Mouse (Mus musculus) CD4-positive helper T cell, adult 2 months (primary cell): Measurements from ENCODE around the gene Trpm3.

Experiments used
- DNase-seq: peaks from one replicate; pipeline ENCODE4 v3.0.0-alpha.2; 2012; ENCODE audit warnings: low read depth, missing footprints, low spot score

The Trpm3 gene

GRCm38 (mm10) chr19:22739240-22739639 lies 600.4 kb downstream of the Trpm3 start:
- DNase-seq: no peak

- no peak for DNase-seq
Measured at GRCm38 (mm10) chr19:22753311-22753809, 614.5 kb downstream of the Trpm3 start.

- DNase-seq: no peak
Measured at GRCm38 (mm10) chr19:22754071-22754470, 615.2 kb downstream of the Trpm3 start.

GRCm38 (mm10) chr19:22754498-22754897 lies 615.7 kb downstream of the Trpm3 start:
- DNase-seq: no peak

GRCm38 (mm10) chr19:22758496-22758895 lies 619.6 kb downstream of the Trpm3 start:
- DNase-seq: no peak

- no peak for DNase-seq
Measured at GRCm38 (mm10) chr19:22768242-22768641, 629.4 kb downstream of the Trpm3 start.

GRCm38 (mm10) chr19:22775191-22775695 lies 636.4 kb downstream of the Trpm3 start:
- DNase-seq: no peak

- no peak for DNase-seq
Measured at GRCm38 (mm10) chr19:22780192-22780843, 641.5 kb downstream of the Trpm3 start.

GRCm38 (mm10) chr19:22781579-22781978 lies 642.7 kb downstream of the Trpm3 start:
- DNase-seq: no peak

- DNase-seq: no peak
Measured at GRCm38 (mm10) chr19:22783745-22784144, 644.9 kb downstream of the Trpm3 start.

- DNase-seq: no peak
Measured at GRCm38 (mm10) chr19:22789753-22790152, 650.9 kb downstream of the Trpm3 start.

- DNase-seq: peak; percentile 2
Measured at GRCm38 (mm10) chr19:22796996-22797395, 658.1 kb downstream of the Trpm3 start.

- no peak for DNase-seq
Measured at GRCm38 (mm10) chr19:22800471-22800870, 661.6 kb downstream of the Trpm3 start.

GRCm38 (mm10) chr19:22803396-22803795 lies 664.5 kb downstream of the Trpm3 start:
- no peak for DNase-seq

GRCm38 (mm10) chr19:22804311-22804710 lies 665.5 kb downstream of the Trpm3 start:
- no peak for DNase-seq

- no peak for DNase-seq
Measured at GRCm38 (mm10) chr19:22810247-22810646, 671.4 kb downstream of the Trpm3 start.

- no peak for DNase-seq
Measured at GRCm38 (mm10) chr19:22821741-22822140, 682.9 kb downstream of the Trpm3 start.

- DNase-seq: no peak
Measured at GRCm38 (mm10) chr19:22823491-22823981, 684.7 kb downstream of the Trpm3 start.

GRCm38 (mm10) chr19:22825812-22826211 lies 687.0 kb downstream of the Trpm3 start:
- DNase-seq: no peak

GRCm38 (mm10) chr19:22828198-22828742 lies 689.4 kb downstream of the Trpm3 start:
- DNase-seq: no peak

- DNase-seq: no peak
Measured at GRCm38 (mm10) chr19:22841081-22842040, 702.5 kb downstream of the Trpm3 start.

GRCm38 (mm10) chr19:22842697-22843096 lies 703.9 kb downstream of the Trpm3 start:
- DNase-seq: no peak
